Mouse (Mus musculus) fat pad, adult 2 months (tissue): ENCODE measurements around the gene Slc24a2.

Source experiments
- DNase-seq: peaks from one replicate; pipeline ENCODE4 v3.0.0-alpha.2; 2011; ENCODE audit warnings: low read depth, low spot score; ENCODE audit errors: extremely low read depth

Slc24a2 gene

GRCm38 (mm10) chr4:87119758-87120157 lies 110.5 kb downstream of the Slc24a2 start:
- no peak for DNase-seq

DNA sequence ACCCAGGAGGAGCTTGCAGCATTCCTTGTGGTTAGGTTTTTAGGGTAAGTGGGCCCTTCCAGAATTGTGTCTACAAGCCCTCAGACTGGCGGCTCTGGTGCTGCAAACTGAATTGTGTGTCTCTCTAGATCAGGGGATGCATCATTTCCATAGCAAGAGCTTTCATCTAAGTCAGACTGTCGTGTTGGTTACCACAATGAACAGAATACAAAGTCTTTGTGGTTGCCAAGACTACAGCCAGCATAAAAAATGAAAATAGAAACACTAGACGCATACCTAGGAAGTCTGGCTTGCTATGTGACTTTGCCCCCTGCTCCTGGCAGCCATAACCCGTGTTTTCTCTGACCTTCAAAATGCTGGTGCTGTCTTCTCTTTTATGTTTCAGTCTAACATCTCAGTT lies 114.6 kb downstream of the Slc24a2 start:
- DNase-seq = no peak

DNA sequence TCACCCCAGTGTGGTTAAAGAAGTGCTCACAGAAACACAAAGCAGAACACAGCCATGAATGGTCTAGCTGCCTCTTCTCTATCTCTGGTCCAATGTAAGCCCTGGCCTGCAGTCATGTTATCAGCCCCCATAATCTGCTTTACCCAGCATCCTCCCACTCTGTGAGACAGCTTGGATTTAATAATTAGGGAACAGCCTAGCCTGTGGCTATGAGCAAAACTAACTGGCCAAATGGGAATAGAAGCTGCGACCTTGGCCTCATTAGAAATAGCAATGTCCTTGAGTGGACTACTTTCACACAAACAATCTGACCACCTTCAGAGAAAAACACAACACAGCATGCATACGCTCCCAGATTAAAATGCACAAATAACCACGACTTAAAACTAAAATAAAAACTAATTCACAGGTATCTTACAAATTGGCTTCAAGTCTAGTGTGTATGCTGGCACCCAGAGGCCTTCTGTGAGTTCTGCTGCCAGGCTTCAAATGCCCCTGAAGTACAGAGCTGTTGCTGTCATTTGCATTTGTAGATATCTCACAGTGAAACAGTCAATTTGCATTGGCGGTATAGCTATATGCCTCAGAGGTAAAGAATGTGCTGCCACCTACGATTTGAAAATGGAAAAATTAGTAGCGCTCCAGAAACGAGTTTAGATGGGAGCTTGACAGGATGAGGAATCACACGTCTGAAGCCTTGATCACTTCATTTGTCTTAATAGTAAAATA lies 120.8 kb downstream of the Slc24a2 start:
- DNase-seq = no peak

- DNase-seq = no peak
Observed at GRCm38 (mm10) chr4:87100936-87101335, 129.3 kb downstream of the Slc24a2 start.

- DNase-seq = no peak
Observed at GRCm38 (mm10) chr4:87096186-87096585, 134.1 kb downstream of the Slc24a2 start.

GRCm38 (mm10) chr4:87093612-87094011 lies 136.7 kb downstream of the Slc24a2 start:
- no peak for DNase-seq

- peak; percentile 19 for DNase-seq
Observed at GRCm38 (mm10) chr4:87090841-87091240, 139.4 kb downstream of the Slc24a2 start.

DNA sequence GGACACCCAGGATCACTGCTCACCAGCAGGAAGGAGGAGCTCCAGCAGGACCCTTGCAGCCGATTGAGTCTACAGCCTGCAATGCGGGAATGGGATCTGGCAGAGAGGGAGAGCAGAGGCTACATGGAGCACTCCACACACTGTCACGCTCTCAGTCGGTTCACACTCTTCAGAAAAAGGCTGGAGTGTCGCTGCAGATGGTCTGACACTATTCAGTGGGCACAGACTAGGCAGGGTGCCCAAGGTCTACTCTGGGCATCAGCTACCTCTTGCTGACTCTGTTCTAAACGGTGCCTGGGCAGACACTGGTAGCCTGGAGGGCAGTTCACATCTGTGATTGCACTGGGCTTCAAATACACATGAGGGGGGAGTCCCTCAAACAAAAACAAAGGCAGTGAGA lies 141.6 kb downstream of the Slc24a2 start:
- no peak for DNase-seq

GRCm38 (mm10) chr4:87087597-87087996 lies 142.7 kb downstream of the Slc24a2 start:
- DNase-seq = no peak

DNA sequence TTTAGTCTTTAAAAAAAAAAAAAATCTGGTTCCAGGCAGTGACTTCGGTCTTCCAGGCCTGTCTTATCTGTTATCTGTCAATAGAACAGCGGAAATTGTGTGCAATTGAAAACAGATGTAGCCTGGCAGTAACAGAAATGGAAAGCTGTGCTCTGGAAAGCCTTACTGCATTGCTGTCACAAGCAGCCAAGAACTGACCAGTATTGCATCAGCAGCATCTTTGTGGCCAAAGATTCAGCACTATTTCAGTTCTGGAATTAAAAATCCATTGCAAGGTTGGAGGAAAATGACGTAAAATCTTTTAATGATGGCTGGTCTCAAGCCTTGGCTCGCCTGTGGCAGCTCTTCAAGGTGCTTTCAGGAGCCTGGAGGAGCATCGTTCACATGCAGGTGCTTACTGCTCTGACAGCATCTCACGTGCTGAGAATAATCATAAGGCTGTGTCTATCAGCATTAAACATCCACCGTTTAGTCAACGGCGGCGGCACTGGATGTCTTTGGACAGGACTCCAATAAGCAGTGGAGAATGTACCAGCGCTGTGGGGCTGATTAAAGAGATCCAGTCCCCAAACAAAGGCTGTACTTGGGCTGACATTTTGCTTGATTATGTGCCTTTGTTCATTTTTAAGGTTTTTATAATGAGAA lies 143.2 kb downstream of the Slc24a2 start:
- no peak for DNase-seq

GRCm38 (mm10) chr4:87081321-87081720 lies 149.0 kb downstream of the Slc24a2 start:
- DNase-seq = no peak

- DNase-seq = no peak
Observed at GRCm38 (mm10) chr4:87079305-87079704, 151.0 kb downstream of the Slc24a2 start.

DNA sequence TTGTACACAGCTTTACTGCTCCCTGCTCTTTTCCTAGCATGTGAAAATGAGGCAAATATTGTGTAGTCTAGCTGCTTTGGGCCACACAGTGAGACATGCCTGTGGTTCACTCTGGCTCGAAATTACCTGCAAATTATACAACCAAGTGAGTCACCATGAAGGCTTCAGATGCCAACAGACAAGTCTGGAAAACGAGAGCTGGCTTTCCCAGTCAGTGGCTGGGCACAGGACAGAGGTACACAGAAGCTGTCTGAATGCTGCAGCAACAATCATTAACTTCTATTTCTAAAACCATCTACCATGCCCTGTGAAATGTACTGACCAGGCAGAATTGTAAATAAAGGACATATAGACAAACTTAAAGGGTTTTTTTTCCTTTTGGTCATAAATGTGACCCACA lies 151.6 kb downstream of the Slc24a2 start:
- DNase-seq = no peak

DNA sequence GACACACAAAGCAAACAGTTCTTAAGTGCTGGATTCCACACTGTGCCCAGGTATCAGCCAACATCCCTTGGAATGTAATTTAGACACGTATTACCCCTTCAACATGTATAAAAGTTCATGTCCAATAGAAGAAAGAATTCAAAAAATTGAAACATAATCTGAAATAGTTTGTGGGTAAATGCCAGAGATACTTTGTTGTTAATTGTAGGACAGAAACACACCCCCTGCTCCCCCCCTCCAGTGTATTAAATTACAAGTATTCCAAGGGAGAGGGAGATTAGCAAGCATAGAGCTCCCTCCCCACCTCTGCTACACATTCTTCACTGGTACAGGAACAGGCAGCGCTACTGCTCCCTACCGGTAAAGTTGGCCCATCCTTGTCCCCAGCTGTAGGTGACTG lies 154.5 kb downstream of the Slc24a2 start:
- DNase-seq = no peak

DNA sequence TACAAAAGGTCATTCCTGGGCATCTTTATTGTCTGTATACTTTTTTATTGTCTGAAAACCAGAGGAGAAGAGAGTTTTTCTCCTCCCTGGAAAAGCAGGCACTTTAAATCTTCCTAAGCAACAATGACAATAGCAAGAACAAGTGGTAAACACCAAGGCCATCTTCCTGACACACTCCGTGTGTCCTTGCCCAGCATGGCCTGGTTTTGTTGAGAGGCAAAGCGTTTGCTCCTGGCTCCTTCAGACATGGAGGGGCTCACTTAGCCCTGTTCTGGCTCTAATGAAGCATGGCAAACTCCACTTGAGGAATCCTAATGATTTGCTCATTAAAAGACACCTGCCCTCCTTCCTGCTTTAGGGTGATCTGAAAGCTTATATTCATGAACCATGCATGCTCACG lies 162.2 kb downstream of the Slc24a2 start:
- DNase-seq = no peak

GRCm38 (mm10) chr4:87065227-87065626 lies 165.1 kb downstream of the Slc24a2 start:
- DNase-seq = no peak

GRCm38 (mm10) chr4:87064561-87064960 lies 165.7 kb downstream of the Slc24a2 start:
- no peak for DNase-seq

DNA sequence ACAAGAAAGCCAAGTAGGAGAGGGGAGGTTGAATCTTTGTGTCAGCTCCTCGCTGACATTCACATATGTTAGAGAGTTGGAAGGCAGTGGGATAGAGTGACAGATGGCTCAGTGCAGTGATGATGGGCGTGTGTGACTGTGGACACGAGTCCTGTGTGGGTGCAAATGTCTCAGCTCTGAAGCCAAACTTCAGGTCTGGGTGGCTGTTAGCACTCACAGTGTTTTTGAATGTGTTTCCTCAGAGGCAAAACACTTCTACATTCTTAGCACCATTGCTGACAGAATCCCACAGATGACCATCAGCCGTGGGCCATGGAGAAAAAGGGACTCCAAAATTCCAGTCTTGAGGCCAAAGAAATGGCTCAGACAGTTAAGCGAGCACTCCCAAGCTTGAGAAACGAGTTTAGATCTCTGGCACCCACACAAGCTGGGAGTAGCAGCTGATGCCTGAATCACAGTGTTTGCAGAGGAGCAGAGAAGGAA lies 167.5 kb downstream of the Slc24a2 start:
- no peak for DNase-seq

GRCm38 (mm10) chr4:87061696-87062095 lies 168.6 kb downstream of the Slc24a2 start:
- DNase-seq = no peak

DNA sequence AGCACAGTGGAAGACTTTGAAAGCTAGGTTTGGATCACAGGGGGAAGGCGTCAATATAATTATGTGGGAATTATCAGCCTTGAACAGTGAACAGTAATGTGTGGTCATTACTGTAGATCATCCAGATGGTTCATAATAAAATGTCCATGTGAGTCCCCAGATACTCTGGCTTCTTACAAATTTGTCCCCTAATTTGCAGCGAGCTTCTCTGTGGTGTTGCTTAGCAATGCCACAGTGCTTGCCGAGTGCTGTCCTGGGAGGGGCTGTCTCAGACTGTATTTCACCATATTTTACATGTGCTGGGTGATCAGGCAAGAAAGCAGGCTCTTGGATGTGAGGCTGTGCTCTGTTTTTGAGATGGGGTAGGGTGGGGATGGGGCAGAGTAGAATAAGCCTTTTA lies 172.7 kb downstream of the Slc24a2 start:
- no peak for DNase-seq

GRCm38 (mm10) chr4:87055768-87056167 lies 174.5 kb downstream of the Slc24a2 start:
- DNase-seq = no peak

- DNase-seq = no peak
Observed at GRCm38 (mm10) chr4:87052881-87053280, 177.4 kb downstream of the Slc24a2 start.

- no peak for DNase-seq
Observed at GRCm38 (mm10) chr4:87049061-87049460, 181.2 kb downstream of the Slc24a2 start.
